Mouse (Mus musculus) heart, adult 8-10 months (tissue): ENCODE data around the gene Cmtm4. TPM values are rescaled to one million over a fixed set of nuclear protein-coding genes. Genes with fewer than 3 reads are reported as not detected.

Experiments used
- DNase-seq: peaks from one replicate; pipeline ENCODE4 v3.0.0; 2022; ENCODE audit warnings: low spot score
- total RNA-seq, 4 experiments: library from RNA; stranded (reverse); gene quantifications; 2 replicates each; pipeline ENCODE4 v1.2.4; 2022

The Cmtm4 gene
- total RNA-seq, 4 experiments from 2014 or later = 10.7 to 11.8 (median 11.0) TPM

GRCm38 (mm10) chr8:104374864-104375846 lies 20.5 kb downstream of the Cmtm4 start:
- DNase-seq = peak; percentile 60

GRCm38 (mm10) chr8:104374269-104374668 lies 21.3 kb downstream of the Cmtm4 start:
- DNase-seq = no peak

GRCm38 (mm10) chr8:104373779-104374178 lies 21.8 kb downstream of the Cmtm4 start:
- no peak for DNase-seq

- no peak for DNase-seq
Observed at GRCm38 (mm10) chr8:104371121-104371520, 24.5 kb downstream of the Cmtm4 start.

GRCm38 (mm10) chr8:104370071-104370470 lies 25.5 kb downstream of the Cmtm4 start:
- peak; percentile 33 for DNase-seq

- no peak for DNase-seq
Observed at GRCm38 (mm10) chr8:104369591-104369990, 26.0 kb downstream of the Cmtm4 start.

- DNase-seq = no peak
Observed at GRCm38 (mm10) chr8:104367398-104367797, 28.2 kb downstream of the Cmtm4 start.

GRCm38 (mm10) chr8:104365695-104366094 lies 29.9 kb downstream of the Cmtm4 start:
- no peak for DNase-seq

- DNase-seq = no peak
Observed at GRCm38 (mm10) chr8:104359778-104360456, 35.7 kb downstream of the Cmtm4 start.

- DNase-seq = no peak
Observed at GRCm38 (mm10) chr8:104358637-104359036, 37.0 kb downstream of the Cmtm4 start.

GRCm38 (mm10) chr8:104354504-104354903 lies 41.1 kb downstream of the Cmtm4 start:
- DNase-seq = no peak

- no peak for DNase-seq
Observed at GRCm38 (mm10) chr8:104353186-104353585, 42.4 kb downstream of the Cmtm4 start.

- no peak for DNase-seq
Observed at GRCm38 (mm10) chr8:104350047-104350446, 45.6 kb downstream of the Cmtm4 start.

- DNase-seq = no peak
Observed at GRCm38 (mm10) chr8:104348971-104349370, 46.6 kb downstream of the Cmtm4 start.

GRCm38 (mm10) chr8:104346706-104347105 lies 48.9 kb downstream of the Cmtm4 start:
- no peak for DNase-seq

- DNase-seq = no peak
Observed at GRCm38 (mm10) chr8:104344622-104345021, 51.0 kb downstream of the Cmtm4 start.

- peak; percentile 83 for DNase-seq
Observed at GRCm38 (mm10) chr8:104343957-104344356, 51.6 kb downstream of the Cmtm4 start.

GRCm38 (mm10) chr8:104342426-104342825 lies 53.2 kb downstream of the Cmtm4 start:
- no peak for DNase-seq

- no peak for DNase-seq
Observed at GRCm38 (mm10) chr8:104341678-104342077, 53.9 kb downstream of the Cmtm4 start.

GRCm38 (mm10) chr8:104341106-104341561 lies 54.5 kb downstream of the Cmtm4 start:
- peak; percentile 74 for DNase-seq

- DNase-seq = peak; percentile 84
Observed at GRCm38 (mm10) chr8:104340233-104341105, 55.1 kb downstream of the Cmtm4 start.

- DNase-seq = no peak
Observed at GRCm38 (mm10) chr8:104339983-104340232, 55.7 kb downstream of the Cmtm4 start.
